Mouse (Mus musculus): ENCODE data around the gene Ifng.
"Not testable (repeated sequence)": the region's sequence is repeated elsewhere in the genome, so short reads cannot be mapped to it uniquely, and the experiment has no call there.

Gene Ifng

GRCm38 (mm10) chr10:118440742-118441240 is at the start of gene Ifng:
Gene Ifng (plus strand): TSS chr10:118441046.
- DNase-seq (ENCODE audit: low read depth, low spot score): no peak

GRCm38 (mm10) chr10:118399917-118400316 is 40.9 kb upstream of the Ifng start:
- DNase-seq (ENCODE audit: low read depth, low spot score): no peak

- no peak for DNase-seq (ENCODE audit: low read depth, low spot score)
Measured at GRCm38 (mm10) chr10:118406463-118407221, 34.2 kb upstream of the Ifng start.

- DNase-seq (ENCODE audit: low read depth, low spot score): no peak
Measured at GRCm38 (mm10) chr10:118411377-118411776, 29.5 kb upstream of the Ifng start.

- no peak for DNase-seq (ENCODE audit: low read depth, low spot score)
Measured at GRCm38 (mm10) chr10:118412774-118413173, 28.1 kb upstream of the Ifng start.

- no peak for DNase-seq (ENCODE audit: low read depth, low spot score)
Measured at GRCm38 (mm10) chr10:118419000-118419425, 21.8 kb upstream of the Ifng start.

- DNase-seq (ENCODE audit: low read depth, low spot score): no peak
Measured at GRCm38 (mm10) chr10:118420896-118421295, 19.9 kb upstream of the Ifng start.

- no peak for DNase-seq (ENCODE audit: low read depth, low spot score)
Measured at GRCm38 (mm10) chr10:118435501-118435900, 5.3 kb upstream of the Ifng start.

GRCm38 (mm10) chr10:118441898-118442297 is 1.1 kb downstream of the Ifng start:
- DNase-seq (ENCODE audit: low read depth, low spot score): no peak

- no peak for DNase-seq (ENCODE audit: low read depth, low spot score)
Measured at GRCm38 (mm10) chr10:118442999-118443398, 2.2 kb downstream of the Ifng start.

DNA sequence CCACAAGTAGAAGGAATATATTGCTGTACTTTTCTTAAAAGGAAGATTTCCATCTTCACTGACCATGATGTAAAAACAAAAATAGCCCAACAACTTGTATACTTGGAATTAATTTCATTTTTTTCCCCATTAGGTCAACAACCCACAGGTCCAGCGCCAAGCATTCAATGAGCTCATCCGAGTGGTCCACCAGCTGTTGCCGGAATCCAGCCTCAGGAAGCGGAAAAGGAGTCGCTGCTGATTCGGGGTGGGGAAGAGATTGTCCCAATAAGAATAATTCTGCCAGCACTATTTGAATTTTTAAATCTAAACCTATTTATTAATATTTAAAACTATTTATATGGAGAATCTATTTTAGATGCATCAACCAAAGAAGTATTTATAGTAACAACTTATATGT is 4.2 kb downstream of the Ifng start:
- DNase-seq (ENCODE audit: low read depth, low spot score): no peak

DNA sequence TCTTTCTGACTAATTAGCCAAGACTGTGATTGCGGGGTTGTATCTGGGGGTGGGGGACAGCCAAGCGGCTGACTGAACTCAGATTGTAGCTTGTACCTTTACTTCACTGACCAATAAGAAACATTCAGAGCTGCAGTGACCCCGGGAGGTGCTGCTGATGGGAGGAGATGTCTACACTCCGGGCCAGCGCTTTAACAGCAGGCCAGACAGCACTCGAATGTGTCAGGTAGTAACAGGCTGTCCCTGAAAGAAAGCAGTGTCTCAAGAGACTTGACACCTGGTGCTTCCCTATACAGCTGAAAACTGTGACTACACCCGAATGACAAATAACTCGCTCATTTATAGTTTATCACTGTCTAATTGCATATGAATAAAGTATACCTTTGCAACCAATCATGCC is 4.7 kb downstream of the Ifng start:
- no peak for DNase-seq (ENCODE audit: low read depth, low spot score)

DNA sequence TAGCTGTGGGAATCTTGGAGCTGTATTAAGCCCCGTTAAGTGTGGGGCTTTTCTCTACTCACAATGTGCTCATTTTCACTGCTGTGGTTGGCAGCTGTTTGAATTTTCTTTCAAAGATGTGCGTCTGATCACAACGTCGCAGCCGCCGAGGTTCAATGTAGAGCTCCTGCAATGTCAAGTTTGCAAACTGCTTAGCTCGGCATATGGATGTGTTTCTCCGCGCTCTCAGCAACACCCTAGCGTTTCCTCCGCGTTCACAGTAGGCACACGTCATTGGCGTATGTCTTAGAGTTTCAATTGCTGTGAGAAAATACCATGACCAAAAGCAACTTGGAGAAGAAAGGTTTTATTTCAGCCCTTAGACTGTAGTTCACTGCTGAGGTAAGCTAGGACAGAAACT is 5.1 kb downstream of the Ifng start:
- no peak for DNase-seq (ENCODE audit: low read depth, low spot score)

DNA sequence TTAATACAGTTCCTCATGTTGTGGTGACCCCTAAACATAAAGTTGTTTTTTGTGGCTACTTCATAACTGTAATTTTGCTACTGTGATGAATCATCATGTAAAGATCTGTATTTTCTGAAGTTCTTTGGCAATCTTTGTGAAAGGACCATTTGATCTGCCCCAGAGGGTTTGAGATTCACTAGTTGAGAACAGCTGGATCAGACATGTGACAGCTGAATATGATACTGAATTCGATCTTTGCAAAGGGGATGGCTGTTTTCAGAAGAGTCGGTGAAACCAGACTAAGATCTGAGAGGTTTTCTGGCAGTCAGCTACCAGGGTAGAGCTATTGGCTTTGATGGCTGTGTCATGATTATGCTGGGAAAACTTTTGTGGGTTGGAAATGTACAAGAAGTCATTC is 10.9 kb downstream of the Ifng start:
- no peak for DNase-seq (ENCODE audit: low read depth, low spot score)

GRCm38 (mm10) chr10:118458729-118459128 is 17.9 kb downstream of the Ifng start:
- DNase-seq (ENCODE audit: low read depth, low spot score): no peak

- no peak for DNase-seq (ENCODE audit: low read depth, low spot score)
Measured at GRCm38 (mm10) chr10:118461126-118461767, 20.4 kb downstream of the Ifng start.

GRCm38 (mm10) chr10:118466481-118466880 is 25.6 kb downstream of the Ifng start:
- DNase-seq (ENCODE audit: low read depth, low spot score): no peak

- no peak for DNase-seq (ENCODE audit: low read depth, low spot score)
Measured at GRCm38 (mm10) chr10:118469047-118469446, 28.2 kb downstream of the Ifng start.

GRCm38 (mm10) chr10:118470296-118470957 is 29.6 kb downstream of the Ifng start:
- no peak for DNase-seq (ENCODE audit: low read depth, low spot score)

GRCm38 (mm10) chr10:118472846-118473245 is 32.0 kb downstream of the Ifng start:
- DNase-seq (ENCODE audit: low read depth, low spot score): not testable (repeated sequence)

GRCm38 (mm10) chr10:118476696-118477095 is 35.9 kb downstream of the Ifng start:
- DNase-seq (ENCODE audit: low read depth, low spot score): no peak

- no peak for DNase-seq (ENCODE audit: low read depth, low spot score)
Measured at GRCm38 (mm10) chr10:118477297-118477696, 36.5 kb downstream of the Ifng start.
